Mouse (Mus musculus) cortical plate, adult 2 months (tissue): ENCODE measurements at regions not wholly inside any gene's neighbourhood (a gene's known extent, or its start where the extent isn't known, plus 50 kb on each side); places are given as distances from the start of the nearest gene placed in this dataset.

Experiments used
- CTCF ChIP-seq: fragments of 200-500 bp; IDR thresholded peaks from 2 replicates; pipeline ENCODE4 v1.5.1; 2011; ENCODE audit warnings: mild to moderate bottlenecking, control low read depth, low read length; ENCODE audit not compliant: insufficient read depth; ENCODE audit errors: extremely low read depth
- POLR2A ChIP-seq: fragments of 200-500 bp; IDR thresholded peaks from 2 replicates; pipeline ENCODE4 v1.6.1; 2011; ENCODE audit warnings: mild to moderate bottlenecking, low read length, control low read depth; ENCODE audit not compliant: insufficient read depth; ENCODE audit errors: extremely low read depth

- TF ChIP-seq POLR2A, result no peak
- no peak for TF ChIP-seq CTCF
Measured at GRCm38 (mm10) chr7:70539121-70539642, 172.6 kb upstream of the Nr2f2 start.
